Mouse (Mus musculus) G1E-ER4 (cell line): ENCODE results near the gene Olfr1423. TPM values are rescaled to one million over a fixed set of nuclear protein-coding genes. Genes with fewer than 3 reads are reported as not detected.

Experiments used
- GATA1 ChIP-seq: IDR thresholded peaks from one replicate; pipeline ENCODE4 v1.8.0; 2012; ENCODE audit warnings: low read length, inconsistent platforms
- polyA plus RNA-seq: library from polyadenylated mRNA; stranded (reverse); fragments of >175 nt; gene quantifications from 2 replicates; pipeline ENCODE4 v1.2.3, GENCODE M21; 2012

Gene Olfr1423
- polyA plus RNA-seq, 1 experiment = not detected

DNA sequence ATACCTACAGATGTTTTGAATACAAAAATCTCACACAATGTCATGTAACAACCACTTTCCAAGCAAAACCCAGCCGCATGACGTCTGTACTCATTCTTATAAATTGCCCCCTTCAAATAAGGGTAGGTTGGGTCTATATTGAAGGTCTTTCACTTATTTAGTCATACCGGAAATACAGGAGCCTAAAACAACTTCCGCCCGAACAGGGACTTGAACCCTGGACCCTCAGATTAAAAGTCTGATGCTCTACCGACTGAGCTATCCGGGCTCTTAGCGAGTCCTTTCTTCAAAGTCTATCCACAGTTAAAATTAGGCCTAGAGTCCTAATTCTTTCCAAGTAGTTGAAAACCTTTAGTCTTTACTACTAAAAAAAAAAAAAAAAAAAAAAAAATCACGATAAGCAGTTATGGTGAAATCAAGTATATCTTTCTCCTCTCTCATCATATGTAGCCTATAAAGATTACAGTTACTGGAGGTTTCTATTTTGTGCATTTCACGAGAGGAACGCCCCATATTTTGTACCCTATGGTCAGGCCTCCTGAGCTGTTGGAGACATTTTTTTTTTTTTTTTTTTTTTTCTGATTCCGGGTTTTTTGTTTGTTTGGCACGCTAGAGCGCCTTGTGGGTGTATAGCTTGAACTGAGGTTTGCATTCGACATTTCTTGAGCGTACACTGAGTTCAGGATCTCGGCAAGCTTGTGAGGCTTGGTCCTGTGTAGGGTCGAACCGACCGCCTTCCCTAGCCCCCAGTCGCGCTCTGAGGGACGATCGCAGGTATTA is 31.4 kb downstream of the Olfr1423 start:
- no peak for TF ChIP-seq GATA1

DNA sequence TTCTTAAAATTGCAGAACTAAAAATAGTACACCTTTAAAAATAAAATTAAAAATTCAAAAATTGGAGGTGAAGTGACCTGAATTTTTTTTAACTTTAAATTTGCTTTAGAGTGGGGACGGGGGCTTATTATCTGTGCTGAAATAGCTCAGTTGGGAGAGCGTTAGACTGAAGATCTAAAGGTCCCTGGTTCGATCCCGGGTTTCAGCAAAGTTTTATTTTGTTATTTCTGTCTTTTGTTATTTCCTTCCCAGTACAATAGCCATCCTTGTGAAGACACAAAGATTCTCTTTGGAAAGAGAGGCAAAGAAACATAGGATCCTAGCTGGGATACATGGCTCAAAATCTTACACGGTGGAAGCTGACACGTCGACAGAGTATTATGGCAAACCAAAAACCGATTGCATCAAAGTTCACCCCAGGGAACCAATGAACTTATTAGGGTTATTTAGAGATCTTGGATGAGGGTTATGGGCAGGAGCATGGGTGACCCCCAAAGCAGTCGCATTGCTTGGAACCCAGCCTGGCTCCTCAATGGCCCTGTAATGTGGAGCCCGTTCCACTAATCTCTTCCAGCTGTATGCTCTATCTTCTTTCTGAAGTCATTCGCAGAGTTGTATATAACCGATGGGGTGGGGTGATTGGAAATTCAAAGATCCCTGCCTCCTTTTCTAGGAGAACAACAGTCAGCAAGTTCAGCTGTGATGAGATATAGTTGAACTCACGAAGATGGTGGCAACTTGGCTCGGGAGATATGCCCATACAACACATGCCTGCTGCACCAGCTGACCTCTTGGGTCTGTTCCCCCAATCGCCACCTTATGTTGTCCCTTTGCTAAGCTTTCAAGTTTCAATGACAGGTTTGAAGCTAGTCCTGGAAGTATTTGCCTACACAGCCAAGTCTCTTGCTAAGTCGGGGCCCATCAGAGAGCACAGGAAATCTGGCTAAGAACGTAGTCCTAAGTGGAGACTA is 32.4 kb downstream of the Olfr1423 start:
- TF ChIP-seq GATA1 = no peak

DNA sequence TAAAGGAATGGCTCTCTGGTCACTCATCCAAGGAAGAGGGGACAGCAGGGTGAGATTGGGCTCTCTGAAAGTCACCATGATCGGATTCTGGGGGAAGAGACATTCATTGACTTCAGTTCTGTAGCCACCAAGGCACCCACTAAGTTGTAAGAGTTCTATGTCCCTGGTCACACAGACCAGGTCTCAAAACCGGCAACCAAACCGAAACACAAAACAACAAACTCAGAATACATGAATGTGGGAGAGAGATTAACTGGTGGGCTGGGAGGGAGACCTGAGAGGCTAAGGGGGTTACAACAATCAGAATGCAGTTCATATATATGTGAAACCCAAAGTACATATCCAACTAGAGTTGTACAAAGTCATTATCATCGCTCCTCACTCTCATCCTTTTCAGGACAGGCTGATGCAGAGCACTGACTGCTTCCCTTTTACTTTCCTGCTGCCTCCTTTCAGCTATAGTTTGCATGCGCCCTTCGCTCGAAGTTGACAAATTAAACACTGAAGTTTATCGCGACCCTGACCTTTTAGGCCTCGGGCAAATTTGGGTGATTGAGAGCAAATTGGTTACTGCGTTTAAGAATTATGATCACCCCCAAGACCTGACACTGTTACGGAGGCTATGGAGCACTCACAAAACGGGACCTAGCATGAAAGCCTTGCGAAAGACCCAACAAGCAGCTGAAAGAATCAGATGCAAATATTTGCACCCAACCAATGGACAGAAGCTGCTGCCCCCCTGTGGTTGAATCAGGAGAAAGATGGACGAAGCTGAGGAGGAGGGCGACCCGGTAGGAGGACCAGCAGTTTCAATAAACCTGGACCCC is 33.8 kb downstream of the Olfr1423 start:
- TF ChIP-seq GATA1 = no peak

DNA sequence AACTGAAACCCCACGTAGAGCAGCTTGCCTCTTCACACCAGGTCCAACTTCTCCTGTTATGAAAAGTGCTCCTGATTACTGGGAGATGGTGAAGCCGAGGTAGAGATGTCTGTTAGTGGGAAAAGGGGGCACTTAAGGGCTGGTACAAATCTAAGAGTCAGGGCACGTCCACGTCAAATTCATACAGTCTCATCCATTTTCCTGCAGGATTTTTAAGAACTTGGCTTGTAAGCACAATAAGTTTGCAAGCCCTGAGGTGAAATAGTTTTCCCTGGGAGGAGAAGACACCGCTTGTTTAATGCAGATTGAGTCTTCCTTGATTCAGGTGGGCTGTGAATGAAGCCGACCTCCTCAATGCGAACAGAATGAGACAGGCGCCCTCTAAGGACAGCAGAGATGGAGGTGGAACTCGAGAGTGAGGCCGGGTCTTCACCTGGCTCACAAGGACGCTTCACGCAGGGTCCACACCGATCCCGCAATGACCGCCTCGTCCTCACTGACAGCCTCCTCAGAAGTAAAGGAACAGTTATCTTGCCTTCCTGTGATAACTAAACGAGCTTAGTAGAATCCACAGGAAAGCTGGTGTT is 34.7 kb downstream of the Olfr1423 start:
- TF ChIP-seq GATA1 = no peak

DNA sequence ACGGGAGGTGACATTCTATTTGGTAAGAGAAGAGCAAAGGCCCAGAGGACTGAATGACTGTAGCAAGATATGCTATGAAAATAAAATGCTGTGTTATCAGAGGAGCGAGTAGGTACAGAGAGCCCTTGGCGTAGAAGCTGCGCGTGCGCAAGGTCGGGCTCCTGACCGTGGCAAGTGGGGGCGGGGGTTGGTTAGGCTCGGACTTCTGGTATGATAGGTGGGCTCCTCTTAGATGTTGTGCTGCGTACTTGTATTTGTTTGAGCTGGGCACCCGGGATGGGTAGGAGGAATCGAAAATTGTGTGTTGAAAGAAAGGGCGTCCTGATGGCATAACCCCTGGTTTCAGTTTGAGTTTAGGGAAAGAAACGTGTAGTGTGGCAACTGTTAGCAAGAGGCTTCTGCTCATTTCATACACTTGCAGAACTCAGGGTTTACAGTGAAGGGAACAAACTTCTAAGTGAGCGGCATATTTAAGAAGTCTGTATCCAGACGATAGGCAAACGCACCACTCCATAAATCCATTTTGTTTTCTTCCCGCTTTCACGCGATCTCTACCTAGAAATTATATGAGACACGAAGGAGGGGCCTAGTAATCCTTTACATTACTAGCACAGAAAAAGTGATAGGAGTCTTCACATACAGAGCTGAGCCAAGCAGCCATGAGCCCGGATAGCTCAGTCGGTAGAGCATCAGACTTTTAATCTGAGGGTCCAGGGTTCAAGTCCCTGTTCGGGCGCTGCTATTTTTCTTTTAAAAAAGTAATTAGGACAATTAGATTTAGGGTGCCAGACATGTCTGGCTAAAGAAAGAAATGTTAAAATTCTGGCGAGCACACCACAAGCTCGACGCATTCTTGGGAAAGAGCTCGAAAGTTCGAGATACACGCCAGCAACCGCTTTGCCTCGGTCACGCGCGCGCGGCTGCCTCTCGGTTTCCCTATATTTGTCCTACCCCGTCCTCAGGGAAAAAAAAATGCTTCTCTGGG is 35.4 kb downstream of the Olfr1423 start:
- no peak for TF ChIP-seq GATA1

GRCm38 (mm10) chr19:12004216-12005008 is 36.7 kb downstream of the Olfr1423 start:
- TF ChIP-seq GATA1 = no peak

DNA sequence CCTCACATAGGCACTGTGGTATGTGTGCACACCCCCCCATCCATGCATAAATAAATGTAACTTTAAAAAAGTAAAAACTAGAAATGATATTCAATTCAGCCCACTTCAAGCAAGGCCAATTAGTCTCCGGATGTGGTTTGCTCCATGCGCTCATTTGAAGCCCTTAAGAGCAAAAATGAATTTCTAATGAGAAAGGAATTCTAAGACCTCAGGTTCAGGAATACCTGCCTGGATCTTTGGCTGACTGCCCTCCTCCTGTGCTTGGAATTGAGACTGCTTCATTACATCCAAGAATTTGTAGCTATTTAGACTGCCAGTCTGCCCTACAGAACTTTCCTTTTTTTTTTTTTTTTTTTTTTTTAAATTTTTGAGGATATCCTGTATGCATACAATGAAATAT is 37.5 kb downstream of the Olfr1423 start:
- no peak for TF ChIP-seq GATA1

DNA sequence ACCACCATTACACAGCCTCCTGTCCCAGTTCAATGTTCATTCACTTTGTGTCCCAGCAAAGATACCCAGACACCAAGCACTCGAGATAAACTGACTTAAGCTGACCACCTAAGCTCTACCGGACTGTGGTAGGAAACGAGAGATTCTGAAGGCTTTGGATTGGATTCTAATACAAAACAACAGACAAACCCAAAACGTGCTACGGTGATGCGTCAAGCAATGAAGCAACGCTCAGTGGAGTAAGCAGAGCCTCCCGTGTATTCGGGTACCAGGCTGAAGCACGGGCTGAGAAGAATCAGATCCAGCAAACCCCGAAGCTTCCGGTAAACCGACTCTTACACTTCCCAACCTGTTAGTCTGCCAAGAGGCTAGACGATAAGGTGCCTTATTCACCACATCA is 38.3 kb downstream of the Olfr1423 start:
- no peak for TF ChIP-seq GATA1

GRCm38 (mm10) chr19:12002125-12002524 is 39.0 kb downstream of the Olfr1423 start:
- no peak for TF ChIP-seq GATA1

- no peak for TF ChIP-seq GATA1
Measured at GRCm38 (mm10) chr19:12001686-12002085, 39.4 kb downstream of the Olfr1423 start.

- TF ChIP-seq GATA1 = no peak
Measured at GRCm38 (mm10) chr19:11995722-11996448, 45.2 kb downstream of the Olfr1423 start.

DNA sequence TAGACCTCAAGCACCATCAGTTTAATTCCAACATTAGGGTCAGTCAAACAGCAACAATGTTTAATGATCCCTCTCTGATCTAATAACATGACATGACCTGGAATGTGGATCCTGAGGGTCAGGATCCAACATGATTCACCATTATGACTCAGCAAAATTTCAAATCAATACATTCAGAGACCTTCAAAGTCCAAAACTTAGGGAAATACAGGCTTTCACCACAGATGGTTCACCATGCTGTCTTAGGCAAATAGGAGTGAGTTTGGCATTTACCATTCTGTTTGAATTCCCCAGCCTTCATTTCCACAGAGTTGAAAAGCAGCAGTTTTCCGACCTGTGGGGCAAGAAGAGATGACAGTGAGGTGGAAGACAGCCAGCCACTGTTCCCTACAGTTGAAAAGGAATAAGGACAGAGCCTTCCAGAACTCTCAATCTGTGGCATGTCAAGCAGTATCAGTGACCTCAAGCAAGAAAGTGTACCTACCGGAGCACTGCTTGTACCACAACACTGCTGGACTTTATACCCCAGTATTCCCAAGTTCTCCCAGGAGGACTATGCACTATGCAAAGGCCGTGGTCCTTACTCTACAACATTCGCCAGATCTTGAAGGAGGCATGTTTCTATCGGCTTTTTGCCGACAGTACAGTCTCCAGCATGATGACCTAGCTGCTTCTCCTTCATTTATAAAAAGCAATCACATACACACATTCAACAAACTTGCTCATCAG is 46.2 kb downstream of the Olfr1423 start:
- TF ChIP-seq GATA1 = no peak
